Mouse (Mus musculus) layer of hippocampus, postnatal 10 days (tissue): ENCODE results near the gene Sorl1. TPM values are rescaled to one million over a fixed set of nuclear protein-coding genes. Genes with fewer than 3 reads are reported as not detected.
"Not testable (repeated sequence)": the region's sequence is repeated elsewhere in the genome, so short reads cannot be mapped to it uniquely, and the experiment has no call there.

Experiments used
- DNase-seq, 2 experiments: peaks; one replicate each; pipeline ENCODE4 v3.0.0; 2021; ENCODE audit warnings: low spot score in 2 of 2
- total RNA-seq, 2 experiments: library from RNA; stranded (reverse); gene quantifications; 2 replicates each; pipeline ENCODE4 v1.2.3; 2021

Gene Sorl1
- total RNA-seq, 2 experiments from 2014 or later = 79.0 to 86.0 TPM

DNA sequence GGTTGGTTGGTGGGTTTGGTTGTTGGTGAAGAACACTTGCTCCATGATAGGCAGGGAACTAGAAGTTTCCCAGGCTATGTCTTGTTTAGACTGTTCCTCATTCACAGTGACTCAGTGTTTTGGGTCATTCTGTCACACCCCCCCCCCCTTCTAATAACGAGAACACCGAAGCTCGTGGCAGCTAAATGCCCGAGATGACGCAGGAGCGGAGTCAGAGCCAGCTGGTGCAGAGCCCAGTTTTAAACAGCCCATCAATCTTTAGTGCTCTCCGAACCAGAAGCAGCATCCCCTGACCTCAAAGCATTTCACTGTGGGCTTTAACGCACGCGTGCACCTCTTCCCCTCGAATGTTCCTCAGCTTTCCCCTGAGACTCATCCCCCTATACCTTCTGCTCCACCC, 29.3 kb downstream of the Sorl1 start:
- peak; percentile 40 to 52 for DNase-seq

DNA sequence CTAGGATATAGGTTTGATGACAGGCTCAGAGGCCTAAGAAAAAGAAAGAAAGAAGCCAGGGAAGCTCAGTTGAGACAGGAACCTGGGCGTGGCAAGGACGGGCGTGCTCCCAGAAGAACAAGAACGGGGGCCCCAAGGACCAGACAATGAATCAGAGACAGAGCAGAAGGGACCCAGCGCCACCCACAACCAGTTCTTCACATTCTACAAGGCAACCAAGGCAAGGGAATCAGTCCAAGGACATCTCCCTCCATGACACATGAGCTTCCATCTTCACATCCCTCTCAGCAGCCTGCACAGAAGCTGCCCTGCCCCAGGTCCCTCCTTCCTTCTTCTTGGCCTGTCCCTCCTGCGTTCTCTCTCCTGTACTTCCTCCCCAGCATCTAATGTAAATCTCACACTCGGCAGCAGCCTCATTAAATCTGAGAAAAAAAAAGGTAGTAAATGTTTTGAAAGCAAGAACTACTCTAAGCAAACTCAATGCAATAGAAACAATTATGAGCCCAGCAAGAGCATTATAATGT, 30.0 kb downstream of the Sorl1 start:
- DNase-seq = no peak

DNA sequence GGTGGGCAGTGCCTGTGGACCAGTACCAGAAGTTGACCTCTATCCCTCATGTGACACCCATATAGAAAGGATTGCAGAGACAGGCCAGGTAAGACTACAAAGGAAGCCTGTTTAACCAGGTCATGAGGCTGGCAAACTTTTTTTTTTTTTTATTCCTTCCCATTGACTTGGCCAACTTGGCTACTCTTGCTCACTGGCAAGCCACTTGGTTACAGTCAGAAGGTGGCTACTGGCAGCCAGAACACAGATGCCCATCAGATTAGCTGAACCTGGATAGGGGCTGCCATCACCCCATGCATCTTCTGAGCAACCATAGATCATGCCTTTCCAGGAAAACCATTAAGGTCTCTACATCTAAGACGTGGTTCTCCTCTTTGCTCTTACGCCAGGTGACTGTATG, 31.3 kb downstream of the Sorl1 start:
- no peak for DNase-seq

- no peak for DNase-seq
Measured at GRCm38 (mm10) chr9:42091561-42091960, 32.5 kb downstream of the Sorl1 start.

GRCm38 (mm10) chr9:42087921-42088320, 36.2 kb downstream of the Sorl1 start:
- no peak for DNase-seq

- DNase-seq = no peak
Measured at GRCm38 (mm10) chr9:42085970-42086369, 38.1 kb downstream of the Sorl1 start.

DNA sequence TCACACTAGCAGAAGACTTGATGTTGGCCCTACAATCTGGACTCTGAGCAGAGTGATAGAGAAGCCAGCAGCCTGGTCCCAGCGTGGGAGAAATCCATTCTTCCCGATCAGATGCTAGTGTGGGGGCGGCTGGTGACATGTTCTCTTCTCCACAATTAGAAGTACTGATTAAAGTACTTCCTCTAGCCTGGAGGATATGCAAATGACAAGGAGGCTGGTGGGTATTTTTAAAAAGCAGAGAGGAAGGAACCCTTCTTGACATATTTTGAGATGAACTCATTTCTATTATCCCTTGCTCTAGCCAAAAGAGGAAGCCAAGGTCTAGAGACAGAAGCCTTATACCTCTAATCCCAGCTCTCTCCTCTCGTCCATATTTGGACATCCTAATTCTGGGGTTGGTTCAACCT, 40.4 kb downstream of the Sorl1 start:
- no peak for DNase-seq

DNA sequence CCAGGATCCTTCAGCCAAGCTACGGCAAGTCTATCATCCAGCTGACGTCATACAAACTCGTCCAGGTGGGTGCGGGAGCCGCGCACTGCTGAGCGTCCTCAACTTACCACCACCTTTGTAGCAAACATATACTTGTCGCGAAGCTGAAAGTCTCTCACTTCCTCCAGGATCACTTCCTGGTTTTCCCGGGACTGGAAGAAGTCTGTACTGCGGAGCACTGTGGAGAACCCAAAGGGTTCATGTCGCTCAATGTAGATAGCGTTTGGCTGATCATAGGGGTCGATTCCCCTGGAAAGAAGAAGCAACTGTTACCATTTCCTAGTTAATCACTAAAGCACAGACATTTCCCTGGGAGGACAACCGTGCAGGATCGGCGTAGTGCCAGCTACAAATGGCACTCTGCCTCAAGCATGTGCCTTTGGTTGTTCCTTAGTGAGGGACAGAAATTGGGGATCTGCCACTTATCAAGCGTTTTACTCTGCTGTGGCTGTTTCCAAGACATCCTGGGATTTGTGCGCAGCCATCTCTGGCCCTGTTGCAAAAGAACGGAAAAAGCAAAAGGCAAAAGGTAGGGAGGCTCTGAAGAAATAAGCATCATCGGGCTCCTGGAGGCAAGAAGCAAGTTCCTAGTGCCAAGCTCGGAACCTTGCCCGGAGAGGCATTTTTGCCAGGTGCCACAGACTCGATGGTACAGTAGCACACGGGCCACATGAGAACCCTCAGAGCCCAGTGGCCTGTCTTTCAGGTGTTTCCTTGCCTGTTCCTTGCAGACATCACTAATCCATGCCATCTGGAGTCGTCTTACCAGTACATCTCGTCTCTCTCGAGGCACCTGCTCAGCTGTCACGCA, 42.2 kb downstream of the Sorl1 start:
- DNase-seq = peak; percentile 43 to 54

DNA sequence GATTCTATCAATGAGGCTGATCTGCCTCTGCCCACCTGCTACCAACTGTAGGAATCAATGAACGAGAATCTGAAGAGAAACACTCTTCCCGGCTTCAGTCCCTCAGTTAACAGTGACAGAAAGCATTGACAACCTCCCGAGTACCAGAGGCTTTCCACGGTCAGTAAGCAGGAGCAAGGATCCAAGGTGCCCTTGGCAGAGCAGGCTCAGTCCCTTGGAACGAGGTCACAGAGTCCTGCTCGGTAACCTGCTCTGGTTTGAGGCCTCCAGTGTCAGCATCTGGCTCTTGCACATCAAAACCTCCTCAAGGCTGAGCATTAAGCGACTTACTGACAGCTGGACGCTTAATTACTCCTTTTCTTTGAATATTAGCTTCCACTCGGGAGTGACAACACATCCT, 43.4 kb downstream of the Sorl1 start:
- no peak for DNase-seq

- no peak for DNase-seq
Measured at GRCm38 (mm10) chr9:42077112-42077845, 46.8 kb downstream of the Sorl1 start.

DNA sequence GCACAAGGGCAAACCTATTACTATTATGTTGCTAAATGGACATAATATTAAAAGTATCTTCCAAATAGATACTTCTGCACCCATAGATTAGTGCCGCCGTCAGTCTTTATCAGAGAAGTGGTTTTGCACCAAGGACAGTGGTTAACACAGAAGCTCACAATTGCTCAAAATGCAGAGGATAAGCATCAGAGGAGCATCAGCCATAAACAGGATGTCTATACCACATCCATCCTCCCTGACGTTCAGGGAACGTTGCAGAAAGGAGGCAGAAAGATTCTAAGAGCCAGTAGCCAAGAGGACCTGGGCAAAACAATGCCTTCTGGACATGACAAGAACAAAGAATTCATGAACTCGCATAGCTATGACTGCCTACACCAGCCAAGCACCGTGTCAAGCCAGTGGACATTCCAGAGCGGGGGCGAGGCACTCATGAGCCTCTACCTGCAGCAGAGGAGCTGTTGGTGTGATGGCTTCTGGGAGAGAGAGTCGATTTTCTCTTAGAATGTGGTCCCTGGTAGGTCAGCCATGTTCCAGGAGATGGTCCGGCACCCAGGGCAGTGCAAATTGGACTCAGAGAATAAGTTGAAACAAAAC, 47.7 kb downstream of the Sorl1 start:
- DNase-seq = no peak

DNA sequence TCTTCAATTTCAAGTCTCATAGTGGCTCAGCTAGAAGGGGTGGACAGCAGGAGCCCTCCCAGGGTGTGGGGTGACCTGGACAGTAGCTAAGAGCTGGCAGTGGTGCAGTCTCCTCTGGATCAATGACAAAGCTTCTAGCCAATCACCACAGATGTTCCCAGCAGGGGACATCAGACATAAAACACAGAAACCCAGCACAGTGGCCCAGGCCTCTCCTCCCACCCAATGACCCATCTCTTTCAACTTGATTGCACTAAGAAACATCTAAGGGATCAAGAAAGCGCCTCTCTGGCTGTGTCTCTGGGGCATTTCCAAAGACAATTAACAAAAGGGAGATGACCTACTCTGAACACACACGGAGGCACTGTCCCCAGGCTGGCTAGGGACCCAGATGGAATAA, 48.9 kb downstream of the Sorl1 start:
- no peak for DNase-seq

DNA sequence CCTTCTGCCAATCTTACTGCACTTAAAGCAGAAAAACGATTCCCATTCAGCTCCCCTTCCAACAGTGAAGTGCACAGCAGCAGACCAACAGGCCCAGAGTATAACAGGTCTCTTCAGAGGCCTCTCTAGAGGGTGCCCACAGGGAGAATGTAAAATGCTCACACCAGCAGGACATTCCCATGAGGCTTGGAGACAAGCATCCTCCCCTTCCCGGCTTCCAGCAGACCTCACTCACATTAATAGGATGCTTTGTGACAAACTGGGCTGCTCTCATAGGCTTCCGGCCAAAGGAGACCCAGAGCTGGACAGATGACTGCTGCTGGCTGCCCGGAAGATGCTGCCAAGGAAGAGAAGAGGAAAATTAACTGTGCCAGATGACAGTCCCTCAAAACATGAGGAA, 52.1 kb downstream of the Sorl1 start:
- DNase-seq = peak; percentile 39 to 54

DNA sequence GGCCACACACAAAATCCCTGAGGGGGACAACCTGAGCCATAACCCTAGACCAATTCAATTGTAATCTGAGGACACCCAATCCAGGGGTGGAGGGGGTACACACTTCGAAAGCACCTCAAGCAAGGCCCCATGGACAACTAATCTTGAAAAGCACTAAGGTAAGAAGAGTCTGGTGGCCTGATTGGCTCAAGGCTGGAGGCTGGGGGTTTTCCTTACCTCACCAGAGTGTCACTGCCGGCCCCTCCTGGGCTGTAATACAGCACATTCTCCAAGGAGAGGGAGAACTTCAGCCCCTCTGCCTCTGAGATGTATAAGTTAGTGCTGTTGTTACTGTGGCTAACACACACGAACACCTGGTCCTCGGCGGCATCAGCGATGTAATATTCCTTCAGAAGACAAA, 53.2 kb downstream of the Sorl1 start:
- no peak for DNase-seq

GRCm38 (mm10) chr9:42069471-42069870, 54.6 kb downstream of the Sorl1 start:
- DNase-seq = no peak

- no peak for DNase-seq
Measured at GRCm38 (mm10) chr9:42067950-42068349, 56.1 kb downstream of the Sorl1 start.

DNA sequence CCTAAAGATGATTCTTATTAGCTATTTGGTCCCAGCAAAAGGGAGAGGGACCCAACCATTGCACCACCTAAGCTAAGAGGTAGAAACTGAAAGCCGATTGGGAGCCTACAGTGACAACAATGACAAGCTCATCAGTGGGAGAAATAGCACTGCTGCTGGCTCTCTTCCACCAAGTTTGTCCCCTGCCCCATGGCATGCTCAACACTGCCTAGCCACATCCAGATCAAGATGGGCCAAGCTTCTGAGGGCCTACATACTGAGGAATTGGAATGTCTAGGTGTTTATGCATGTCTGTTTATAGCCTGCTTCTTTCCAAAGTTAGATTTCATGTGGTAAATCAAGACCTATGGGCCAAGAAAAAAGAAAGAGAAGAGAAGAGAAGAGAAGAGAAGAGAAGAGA, 58.3 kb downstream of the Sorl1 start:
- no peak for DNase-seq

DNA sequence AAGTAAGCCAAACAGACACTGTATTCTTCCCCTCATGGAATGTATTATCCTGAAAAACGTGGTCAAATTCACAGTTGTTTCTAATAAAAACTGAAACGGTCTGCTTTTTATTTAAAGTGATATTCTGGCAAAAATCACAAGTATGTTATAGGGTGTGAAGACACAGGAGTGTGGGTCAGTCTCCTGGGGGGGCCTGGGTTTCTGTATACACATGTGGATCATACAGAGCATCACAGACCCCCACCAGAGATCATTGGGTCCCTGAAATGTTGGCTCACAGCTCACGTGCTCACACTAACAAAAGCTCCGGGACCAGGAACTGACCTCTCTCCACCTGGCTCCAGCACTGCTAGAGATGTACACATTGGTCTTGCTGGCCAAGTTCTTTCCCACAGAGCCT, 60.7 kb downstream of the Sorl1 start:
- no peak for DNase-seq

DNA sequence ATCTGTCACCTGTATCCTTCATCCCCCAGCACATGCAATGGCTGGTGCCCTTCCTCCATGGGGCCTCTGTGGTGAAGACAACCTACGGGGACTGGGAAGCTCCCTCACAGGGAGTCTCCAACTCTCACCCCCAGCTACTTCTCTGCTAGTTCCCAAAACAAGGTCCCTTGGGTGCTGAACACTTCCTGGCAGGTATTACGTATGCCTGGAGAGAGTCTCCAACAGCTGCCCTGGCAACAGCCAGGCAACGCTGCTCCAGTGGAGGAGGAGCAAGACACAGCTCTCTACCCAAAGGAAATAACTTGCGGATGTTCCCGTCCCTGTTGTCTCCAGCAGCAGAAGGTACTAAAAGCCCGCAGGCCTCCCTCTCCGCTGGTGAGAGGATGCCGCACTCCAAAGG, 61.8 kb downstream of the Sorl1 start:
- no peak for DNase-seq

- DNase-seq = not testable (repeated sequence)
Measured at GRCm38 (mm10) chr9:42059006-42059405, 65.1 kb downstream of the Sorl1 start.

DNA sequence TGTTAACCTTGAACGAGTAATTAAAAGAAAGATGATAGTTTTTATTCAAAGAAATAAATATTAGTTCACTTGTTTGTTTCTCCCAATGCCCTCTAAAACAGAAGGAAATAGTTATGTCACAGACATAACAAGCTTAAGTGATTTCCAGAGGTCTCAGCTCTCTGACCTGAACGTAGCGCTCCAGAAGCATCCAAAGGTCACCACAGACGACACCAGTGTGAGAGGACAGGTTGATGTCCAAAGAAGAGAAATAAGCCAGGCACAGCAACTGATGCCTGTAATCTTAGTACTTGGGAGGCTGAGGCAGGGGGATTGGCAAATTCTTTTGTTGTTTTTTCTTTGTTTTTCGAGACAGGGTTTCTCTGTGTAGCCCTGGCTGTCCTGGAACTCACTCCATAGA, 67.5 kb downstream of the Sorl1 start:
- DNase-seq = no peak

GRCm38 (mm10) chr9:42055378-42055777, 68.7 kb downstream of the Sorl1 start:
- DNase-seq = no peak
